Mouse (Mus musculus): Measurements from ENCODE around the gene Gm14781. TPM values are rescaled to one million over a fixed set of nuclear protein-coding genes. Genes with fewer than 3 reads are reported as not detected.
"Not testable (repeated sequence)": the region's sequence is repeated elsewhere in the genome, so short reads cannot be mapped to it uniquely, and the experiment has no call there.

Gm14781 gene
- not detected in 2 replicates for polyA plus RNA-seq (2012; rRNA removed)

GRCm38 (mm10) chrX:91631894-91632293 lies at the start of gene Gm14781:
TSS of gene Gm14781 (plus strand) at chrX:91632194.
- not testable (repeated sequence) for H3K4me3 ChIP-seq (replicated peaks; ENCODE audit: extremely low read depth, low read depth, low read length); DNase-seq; H3K4me1 ChIP-seq (ENCODE audit: control insufficient read depth, insufficient read depth, low read length)
- 44% methylated on average over 1 of the region's 1 CpGs for WGBS

- not testable (repeated sequence) for H3K4me3 ChIP-seq (replicated peaks; ENCODE audit: extremely low read depth, low read depth, low read length); H3K4me1 ChIP-seq (ENCODE audit: control insufficient read depth, insufficient read depth, low read length); DNase-seq
Measured at GRCm38 (mm10) chrX:91654964-91655575, 23.1 kb downstream of the Gm14781 start.

Other genes starting within 250 kb of the Gm14781 start
- not detected in 2 replicates for gene Gm5072, start 239.7 kb upstream of the Gm14781 start, polyA plus RNA-seq (2012; rRNA removed)
- not detected in 2 replicates for gene Gm8914, start 152.1 kb upstream of the Gm14781 start, polyA plus RNA-seq (2012; rRNA removed)
- not detected in 2 replicates for gene 1700084M14Rik, start 56.3 kb upstream of the Gm14781 start, polyA plus RNA-seq (2012; rRNA removed)
- not detected in 2 replicates for gene Mageb5, start 150.8 kb downstream of the Gm14781 start, polyA plus RNA-seq (2012; rRNA removed)

All from lung, adult 2 months (tissue).